Mouse (Mus musculus) c-Kit-positive CD71-positive TER-119-negative erythroid progenitor cells, embryonic 14.5 days (primary cell): Measurements from ENCODE around the gene Pappa.

Experiments
- DNase-seq: peaks from one replicate; pipeline ENCODE4 v3.0.0-alpha.2; 2013; ENCODE audit warnings: low read depth

Pappa gene

DNA sequence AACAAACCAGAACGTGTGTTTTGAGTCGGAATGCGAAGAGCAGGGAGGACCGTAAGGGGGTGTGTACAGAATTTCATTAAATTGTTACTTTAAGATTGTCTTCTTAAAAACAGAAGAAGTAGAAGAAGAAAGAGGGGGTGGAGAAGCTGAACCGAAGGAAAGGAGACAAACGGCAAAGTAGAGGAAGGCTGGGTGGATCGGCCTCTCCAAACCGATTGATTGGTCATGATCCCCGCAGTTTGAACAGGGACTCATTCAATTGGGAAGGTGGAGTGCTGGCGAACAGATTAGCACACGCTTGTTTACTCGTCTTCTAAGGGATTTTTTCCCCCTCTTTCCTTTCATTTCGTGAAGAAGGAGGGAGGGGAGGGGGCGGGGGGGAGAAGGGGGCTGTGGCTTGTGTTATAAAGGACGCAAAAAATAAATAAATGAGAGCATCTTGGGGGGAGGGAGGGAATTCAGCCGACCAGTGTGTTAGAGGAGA is at the start of gene Pappa:
Gene Pappa, plus strand, starts transcription at position 434 of the 484 bp plus-strand sequence.
- DNase-seq: no peak

- DNase-seq: no peak
These were observed 45.9 kb upstream of the Pappa start for GRCm38 (mm10) chr4:65077906-65078615.

DNA sequence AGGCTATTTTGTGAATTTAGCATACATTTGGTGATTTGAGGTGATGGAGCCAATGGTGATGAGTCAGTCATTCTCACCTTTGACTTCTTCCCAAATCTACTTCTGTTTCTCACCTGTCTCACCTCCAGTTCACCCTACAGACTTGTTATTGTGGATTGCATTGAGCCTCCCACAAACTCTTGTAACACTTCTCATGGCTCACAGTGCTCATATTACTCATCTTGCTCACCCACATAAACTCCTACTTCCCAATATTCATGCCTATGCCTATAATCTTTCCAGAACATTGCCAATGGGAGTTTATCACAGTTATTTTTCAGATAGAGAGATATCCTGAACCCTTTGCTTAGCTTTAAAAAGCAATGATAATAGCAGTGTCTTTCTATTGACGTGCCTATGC is 37.1 kb upstream of the Pappa start:
- DNase-seq: no peak

GRCm38 (mm10) chr4:65087592-65087991 is 36.4 kb upstream of the Pappa start:
- no peak for DNase-seq

DNA sequence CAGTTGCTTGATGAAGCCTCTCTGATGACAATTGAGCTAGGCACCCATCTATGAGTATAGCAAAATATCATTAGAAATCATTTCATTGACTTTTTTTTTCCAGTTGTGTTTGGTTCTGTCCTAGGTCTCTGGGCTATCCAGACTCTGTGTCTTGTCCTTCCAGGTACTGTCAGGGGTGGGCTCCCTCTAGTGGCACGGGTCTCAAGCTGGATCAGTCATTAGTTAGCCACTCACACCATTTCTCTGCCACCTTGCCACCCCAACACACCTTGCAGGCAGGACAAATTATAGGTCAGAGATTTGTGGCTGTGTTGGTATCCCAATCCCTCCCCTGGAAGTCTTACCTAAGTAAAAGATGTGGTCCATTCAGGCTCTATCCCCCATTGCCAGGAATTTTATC is 31.8 kb upstream of the Pappa start:
- no peak for DNase-seq

DNA sequence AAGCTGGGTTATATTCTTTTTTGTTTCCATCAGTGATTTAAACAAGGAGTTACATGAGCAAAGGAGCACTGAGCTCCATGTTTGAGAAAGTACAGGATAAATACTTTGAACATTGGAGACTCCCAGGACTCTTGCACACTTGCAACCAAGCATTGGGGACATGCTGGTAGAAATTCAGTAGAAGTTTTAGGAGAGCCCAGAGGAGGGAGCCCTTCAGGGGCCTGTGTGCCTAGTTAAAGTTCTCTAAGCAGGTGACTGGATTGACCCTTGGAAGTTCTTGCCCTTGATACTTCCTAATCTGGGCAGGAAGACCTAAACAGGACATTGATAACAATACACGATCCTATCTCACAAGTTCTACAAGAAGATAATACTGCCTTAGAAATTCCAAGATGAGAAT is 3.6 kb upstream of the Pappa start:
- DNase-seq: no peak

- no peak for DNase-seq
These were observed 1.1 kb upstream of the Pappa start for GRCm38 (mm10) chr4:65122841-65123240.

DNA sequence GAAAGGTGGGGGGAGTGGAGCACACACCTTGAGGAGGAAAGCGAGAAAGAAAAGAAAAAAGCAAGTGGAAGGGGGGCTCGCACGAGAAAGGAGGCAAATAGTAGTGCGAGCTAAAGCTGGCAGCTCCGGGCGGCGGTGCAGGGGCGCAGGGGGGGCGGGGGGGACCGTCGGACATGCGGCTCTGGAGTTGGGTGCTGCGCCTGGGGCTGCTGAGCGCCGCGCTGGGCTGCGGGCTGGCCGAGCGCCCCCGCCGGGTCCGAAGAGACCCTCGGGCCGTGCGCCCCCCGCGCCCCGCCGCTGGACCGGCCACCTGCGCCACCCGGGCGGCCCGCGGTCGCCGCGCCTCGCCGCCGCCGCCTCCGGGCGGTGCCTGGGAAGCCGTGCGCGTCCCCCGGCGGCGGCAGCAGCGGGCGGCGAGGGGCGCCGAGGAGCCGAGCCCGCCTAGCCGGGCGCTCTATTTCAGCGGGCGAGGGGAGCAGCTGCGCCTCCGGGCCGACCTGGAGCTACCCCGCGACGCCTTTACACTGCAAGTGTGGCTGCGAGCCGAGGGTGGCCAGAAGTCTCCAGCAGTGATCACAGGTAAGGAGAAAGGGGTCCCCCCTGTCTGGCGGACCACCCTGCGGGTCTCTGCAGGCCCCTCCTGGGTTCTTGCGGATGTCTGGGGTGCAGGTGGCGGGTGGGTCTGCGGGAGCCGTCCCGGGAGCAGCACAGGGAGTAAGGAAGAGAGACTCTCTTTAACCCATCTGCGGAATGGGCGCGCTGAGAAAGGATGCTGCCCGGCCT is 586 bp downstream of the Pappa start:
- no peak for DNase-seq

DNA sequence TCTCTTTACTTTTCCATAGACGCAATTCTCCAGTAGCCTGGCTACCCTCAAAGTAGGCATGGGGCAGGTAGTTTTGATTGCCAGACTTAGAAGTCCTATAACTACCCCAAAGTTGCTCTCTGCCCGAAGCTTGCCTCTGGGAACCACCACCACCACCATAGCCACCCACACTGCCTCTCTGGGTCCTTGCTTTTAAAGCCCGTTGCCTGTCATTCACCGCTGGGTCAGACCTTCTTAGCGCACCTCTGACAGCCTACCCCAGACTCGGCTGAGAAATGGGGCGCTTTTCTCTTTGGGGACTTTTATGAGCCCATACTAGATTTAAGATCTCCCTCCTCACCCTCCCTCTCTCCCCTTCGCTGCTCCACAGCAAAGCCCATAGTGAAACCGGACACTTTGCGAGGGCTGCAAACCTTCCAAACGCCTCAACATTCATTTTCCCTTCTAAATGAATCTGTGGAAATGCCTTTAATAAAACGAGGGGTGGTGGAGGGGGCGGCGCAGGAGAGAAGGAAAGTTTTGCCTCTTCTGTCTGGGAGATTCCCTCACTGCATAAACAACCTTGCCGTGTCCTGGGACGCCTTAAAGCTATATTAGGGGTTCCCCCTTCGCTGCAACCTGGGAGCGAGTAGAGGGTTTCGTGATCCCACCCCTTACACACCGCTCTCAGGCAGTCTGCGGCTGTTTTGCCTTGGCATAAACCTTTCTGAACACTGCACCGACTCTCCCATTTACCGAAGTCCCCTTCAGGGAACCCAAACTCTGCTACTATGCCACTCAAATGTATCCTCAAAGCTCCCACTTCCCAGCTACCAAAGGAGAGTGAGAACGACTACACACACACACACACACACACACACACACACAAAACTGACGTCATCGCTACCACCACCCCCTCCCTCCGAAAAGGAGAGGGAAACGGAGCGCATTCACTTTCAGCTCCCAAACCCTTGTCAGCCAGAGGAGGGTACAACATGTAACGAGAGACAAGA is 1.7 kb downstream of the Pappa start:
- DNase-seq: no peak

- DNase-seq: no peak
These were observed 2.7 kb downstream of the Pappa start for GRCm38 (mm10) chr4:65126451-65127290.

GRCm38 (mm10) chr4:65127291-65127590 is 3.3 kb downstream of the Pappa start:
- no peak for DNase-seq

DNA sequence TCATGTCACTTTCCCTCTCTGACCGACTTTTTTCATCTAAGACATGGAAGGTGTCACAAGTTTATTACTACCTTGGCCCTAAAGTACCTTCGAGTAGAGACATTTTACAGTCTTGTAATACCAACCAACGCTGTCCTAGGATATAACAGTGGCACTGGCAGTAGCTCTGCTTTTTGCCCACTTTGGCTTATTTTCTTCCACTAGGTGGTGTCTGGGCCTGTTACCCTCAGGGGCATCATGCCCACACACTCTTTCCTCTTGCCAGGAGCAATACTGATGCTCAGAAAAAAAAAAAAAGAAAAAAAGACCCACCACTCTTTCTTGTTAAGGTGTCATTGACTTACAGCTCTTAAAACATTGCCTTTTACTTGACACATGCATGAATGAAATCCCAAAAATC is 8.7 kb downstream of the Pappa start:
- no peak for DNase-seq

- DNase-seq: no peak
These were observed 10.4 kb downstream of the Pappa start for GRCm38 (mm10) chr4:65134358-65134757.

- DNase-seq: no peak
These were observed 11.1 kb downstream of the Pappa start for GRCm38 (mm10) chr4:65135109-65135508.

GRCm38 (mm10) chr4:65136541-65136940 is 12.6 kb downstream of the Pappa start:
- no peak for DNase-seq

DNA sequence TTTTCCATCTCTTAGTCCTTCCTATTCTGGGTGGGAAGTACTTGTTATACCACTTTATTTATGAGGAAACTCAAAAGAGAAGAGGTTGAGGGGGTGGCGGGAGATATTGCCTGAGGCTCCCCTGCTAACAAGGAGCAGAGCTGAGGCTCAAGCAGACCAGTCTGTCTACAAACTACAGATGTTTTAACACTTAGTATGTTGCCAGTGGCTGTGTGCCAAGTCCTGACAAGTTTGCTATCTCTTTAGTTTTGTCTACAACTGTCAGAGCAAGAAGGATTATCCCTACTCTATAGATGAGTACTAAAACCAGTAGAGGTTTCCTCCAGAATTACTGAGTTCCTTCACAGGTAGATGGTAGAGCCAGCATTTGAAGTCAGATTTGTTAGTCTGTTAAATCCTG is 23.0 kb downstream of the Pappa start:
- DNase-seq: no peak

- no peak for DNase-seq
These were observed 29.6 kb downstream of the Pappa start for GRCm38 (mm10) chr4:65153601-65154000.

DNA sequence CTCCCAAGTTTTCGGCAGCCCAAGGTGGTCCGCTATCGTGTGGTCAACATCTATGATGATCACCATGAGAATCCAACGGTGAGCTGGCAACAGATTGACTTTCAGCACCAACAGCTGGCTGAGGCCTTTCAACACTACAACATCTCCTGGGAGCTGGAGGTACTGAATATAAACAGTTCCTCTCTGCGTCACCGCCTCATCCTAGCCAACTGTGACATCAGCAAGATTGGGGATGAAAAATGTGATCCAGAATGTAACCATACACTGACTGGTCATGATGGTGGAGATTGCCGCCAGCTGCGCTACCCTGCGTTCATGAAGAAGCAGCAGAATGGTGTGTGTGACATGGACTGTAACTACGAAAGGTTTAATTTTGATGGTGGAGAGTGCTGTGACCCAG is 32.3 kb downstream of the Pappa start:
- no peak for DNase-seq

- no peak for DNase-seq
These were observed 34.7 kb downstream of the Pappa start for GRCm38 (mm10) chr4:65158651-65159050.

DNA sequence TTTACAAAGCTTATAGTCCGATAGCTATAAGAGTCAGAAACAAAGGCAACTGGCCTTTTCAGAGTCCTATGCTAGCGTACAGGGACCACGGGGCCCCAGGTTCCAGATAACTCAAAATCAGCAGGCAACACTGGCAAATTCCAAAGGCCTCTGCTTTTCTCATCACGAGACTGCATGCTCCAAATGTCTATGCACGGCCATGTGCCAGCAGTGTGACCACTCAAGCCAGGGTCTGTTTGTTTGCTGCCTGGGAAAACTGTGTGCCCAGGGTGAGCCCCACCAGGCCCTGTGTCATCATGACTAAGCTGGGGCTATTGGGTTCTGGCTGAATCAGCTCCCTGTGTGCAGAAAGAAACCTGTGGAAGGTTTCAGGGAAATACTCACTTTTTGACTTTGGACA is 35.5 kb downstream of the Pappa start:
- DNase-seq: no peak

DNA sequence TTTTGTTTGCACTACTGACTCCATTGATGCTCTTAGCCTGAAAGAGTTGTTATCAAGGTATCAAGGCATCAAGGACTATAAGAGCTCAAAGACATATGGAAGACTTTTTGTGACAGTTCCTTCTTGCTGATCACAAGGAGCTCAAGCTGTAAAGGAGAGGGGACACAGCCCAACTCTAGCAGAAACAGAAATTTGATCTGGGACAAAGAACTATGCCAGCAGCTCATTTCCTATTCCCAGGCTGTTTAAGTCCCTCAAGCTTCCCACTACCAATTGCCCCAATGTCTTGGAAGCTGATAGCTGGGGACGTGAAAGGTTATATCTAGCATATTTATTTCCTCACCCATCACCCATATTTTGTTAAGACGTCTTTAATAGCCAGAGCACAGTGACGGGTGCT is 39.7 kb downstream of the Pappa start:
- no peak for DNase-seq
